Mouse (Mus musculus): ENCODE results near the gene Foxn3.
"Not testable (repeated sequence)": the region's sequence is repeated elsewhere in the genome, so short reads cannot be mapped to it uniquely, and the experiment has no call there.

Foxn3 gene

DNA sequence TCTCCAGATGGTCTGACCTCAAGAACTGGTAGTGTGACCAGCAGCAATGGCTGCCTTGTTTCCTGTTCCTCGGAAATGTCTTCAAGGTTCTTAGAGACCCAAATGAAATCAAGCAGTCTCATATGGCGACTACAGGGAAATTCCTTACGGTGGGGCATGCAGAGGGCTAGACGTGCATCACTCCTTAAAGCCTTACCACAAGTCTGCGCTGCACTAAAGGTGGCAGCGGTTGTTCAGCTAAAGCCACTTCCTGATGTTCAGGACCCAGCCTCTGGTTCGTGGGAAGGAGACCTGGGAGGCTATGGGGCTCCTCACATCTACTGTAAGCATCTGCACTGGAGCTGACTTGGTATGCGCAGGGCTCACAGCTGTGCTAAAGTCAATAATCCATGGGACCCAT is 357.6 kb downstream of the Foxn3 start:
- no peak for DNase-seq

DNA sequence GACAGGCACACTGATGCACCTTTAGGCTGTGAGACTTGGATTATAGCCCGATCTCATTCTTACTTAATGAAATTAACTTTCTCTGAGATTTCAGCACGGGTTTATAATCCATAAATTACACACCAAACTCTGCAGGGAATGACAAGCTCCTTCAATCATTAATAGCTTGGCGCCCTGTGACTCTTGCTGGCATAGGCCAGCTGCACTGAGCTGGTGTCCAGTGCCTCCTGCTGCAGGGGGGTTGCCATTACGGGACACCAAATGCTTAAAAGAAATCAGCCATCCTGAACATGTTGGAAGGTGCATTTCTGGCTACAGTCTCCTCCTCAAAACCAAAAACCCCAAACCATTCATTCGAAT is 364.3 kb downstream of the Foxn3 start:
- DNase-seq: peak; percentile 38

DNA sequence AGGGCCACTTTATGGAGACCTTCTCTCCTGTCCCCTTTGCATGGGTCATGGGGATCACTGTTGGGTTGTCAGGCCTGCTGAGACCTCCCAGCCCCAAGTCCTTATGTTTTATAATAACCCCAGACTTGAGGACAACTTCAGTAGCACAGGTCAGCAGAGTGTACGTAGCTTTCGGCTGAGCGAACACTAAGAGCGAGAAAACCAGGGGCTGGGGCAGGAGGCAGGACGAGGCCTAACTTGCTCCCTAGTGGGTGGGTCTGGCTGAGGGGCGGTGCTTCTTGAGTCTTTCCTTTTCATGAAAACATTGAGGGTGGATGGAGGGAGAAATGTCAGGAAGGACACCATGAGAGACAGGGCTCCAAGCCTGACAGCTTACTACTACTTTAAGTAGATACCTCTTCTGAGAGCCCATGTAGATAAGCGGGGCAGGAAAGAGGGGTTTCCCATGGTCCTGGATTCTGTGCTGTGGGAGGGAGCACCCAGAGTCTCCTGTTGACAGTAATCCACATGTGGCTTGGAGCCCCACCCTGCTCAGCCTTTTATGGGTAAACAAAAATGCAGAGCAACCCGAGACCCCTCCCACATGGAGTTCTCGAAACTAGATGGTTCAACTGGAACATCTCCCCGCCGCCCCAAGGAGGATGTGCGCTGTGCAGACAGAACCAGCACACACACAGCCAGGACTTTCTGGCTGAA is 364.8 kb downstream of the Foxn3 start:
- no peak for DNase-seq

DNA sequence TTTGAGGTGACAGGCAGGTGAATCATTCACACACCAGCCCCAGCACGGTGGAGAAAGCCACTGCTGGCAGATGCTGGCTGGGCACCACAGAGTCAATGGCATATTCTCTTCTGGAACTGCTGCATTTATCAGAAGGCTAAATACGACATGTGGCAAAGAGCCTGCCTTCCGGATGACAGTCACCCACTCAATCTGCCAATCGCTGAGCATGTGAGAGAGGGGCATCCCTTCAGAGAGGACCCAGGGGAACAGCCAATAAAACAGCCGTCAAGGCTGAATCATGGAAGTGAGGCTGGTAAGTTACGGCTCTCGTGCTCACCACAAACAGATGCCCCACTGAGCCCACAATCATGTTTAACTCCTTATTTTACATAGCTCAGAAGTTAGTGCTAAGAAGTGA is 366.4 kb downstream of the Foxn3 start:
- no peak for DNase-seq

DNA sequence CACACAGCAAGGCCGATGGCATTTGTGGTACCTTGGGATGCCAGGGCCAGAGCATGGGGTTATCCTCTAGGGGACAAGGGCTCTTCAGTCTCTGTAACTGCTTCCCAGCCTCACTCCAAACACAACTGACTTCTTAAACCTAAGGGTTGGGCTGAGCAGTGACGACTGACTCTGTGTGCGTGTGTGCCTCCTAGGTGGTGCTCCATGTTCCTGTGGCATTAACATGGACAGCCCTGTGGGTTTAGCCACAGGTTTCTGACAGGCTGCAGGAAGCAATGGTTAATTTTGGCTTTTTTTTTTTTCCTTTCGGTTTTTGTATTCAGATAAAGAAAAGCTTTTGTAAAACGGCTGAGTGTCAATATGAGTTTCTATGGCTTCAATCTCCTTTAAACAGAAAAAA is 367.7 kb downstream of the Foxn3 start:
- DNase-seq: no peak

DNA sequence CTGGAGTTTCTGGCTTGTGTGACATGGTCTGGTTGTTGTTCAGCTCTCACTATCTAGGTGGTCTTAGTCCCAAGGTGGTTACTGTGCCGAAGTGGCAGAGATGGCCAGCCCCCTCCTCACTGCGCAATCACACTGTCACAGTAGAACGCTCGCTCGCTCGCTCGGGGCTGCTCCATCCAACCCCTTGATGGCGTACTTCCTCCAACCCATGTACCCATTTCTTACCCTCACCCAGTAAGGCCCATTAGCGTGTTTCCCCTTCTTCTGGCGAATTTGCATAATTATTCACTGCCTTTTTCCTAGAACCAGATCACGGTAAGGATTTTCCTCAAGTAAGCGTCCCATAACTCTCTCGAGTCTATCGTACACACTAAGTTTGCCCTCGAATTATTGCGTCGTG is 369.3 kb downstream of the Foxn3 start:
- not testable (repeated sequence) for DNase-seq

DNA sequence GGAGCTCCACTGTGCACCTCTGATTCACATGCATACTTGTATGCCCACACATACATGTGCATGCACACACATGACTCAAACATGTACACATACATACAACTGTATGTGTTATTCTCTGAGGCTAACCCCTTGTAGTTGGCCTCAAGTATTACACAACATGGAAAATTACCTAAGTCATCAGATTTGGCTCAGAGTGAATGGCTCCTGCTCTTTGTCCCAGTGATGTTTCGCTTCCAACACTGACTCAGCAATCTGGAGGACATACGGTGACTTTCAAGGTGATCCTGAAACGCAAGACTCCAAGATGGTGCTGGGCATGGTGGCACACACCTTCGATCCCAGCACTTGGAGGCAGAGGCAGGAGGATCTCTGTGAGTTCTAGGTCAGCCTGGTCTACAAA is 375.7 kb downstream of the Foxn3 start:
- DNase-seq: no peak

DNA sequence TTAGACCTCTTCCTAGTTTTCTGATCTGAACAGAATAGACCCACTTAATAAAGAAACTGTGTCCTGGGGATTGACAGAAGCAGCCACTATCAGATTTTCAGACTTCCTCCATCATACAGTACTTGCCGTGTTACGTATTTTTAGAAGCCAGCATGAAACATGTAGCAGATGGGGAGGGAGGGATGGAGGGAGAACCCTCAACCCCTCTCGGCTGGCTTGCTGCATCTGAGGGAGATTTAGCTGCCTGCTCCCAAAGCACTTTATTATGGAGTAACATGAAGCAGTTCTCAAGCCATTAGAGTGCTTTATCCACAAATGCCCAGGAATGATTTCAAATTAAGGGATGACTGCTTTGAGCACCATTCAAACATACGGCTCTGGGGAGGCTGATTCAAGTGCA is 377.1 kb downstream of the Foxn3 start:
- no peak for DNase-seq

DNA sequence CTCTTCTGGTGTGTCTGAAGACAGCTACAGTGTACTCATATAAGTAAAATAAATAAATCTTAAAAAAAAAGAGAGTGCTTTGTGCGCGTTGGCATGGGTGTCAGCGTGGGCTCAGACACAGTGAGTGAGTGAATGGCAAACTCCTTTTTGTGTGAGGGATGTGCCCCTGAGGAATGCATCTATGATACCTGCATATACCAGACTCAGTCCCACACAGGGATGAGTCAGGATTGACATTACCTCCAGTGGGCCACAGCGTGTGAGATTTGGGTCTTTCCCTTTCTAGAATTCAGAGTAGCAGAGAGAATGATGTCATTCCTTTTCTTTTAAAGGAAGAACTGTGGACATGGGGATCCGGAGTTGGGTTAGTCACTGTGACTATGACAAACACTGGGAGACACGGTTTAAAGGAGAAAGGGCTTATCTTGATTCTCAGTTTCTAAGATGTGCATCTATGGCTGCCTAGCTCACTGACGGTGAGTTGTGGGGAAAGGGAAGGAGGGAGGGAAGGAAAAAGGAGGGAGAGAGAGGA is 380.1 kb downstream of the Foxn3 start:
- DNase-seq: no peak

DNA sequence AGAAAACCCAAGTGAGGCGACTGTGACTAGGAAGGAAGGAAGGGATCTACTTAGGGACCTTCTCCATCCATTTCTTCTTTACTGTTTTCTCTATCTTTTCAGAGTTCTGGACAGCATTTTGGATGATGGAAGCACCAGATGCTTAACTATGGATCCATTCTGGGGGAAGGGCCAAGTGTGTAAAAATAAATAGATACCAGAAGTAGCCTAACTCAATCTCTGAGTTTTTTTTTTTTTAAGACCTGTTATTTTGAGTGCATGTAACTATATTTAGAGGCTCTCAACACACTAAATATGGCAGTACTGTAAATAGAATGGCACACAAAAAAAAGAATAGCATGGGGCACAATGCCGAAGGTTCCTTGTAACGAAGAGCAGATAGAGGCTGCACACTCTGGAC is 381.0 kb downstream of the Foxn3 start:
- no peak for DNase-seq

DNA sequence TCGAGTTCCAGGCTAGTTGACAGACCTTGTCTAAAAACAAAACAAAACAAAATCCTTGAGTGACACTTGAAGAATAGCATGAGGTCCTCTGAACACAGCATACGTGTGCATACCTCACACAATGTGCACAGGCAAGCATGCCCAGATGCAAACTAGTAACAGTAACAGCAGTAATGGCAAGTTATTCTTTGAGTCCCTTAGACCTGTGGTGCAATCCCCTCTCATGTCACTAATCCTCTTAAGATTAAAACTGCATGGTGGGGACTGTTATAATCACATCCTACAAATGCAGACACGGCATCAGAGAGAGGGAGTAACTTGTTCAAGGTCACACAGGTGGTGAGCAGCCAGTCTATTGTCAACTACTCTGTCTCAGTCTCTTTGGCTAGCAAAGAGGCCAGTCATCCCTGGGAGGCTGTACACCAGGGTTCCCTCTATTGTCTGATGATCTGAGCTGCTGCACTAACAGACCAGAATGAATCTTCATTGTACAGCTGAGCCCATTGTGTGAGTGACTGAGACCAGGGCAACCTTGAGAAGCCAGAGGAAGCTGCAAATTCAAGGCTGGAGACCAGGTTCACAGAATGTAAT is 383.1 kb downstream of the Foxn3 start:
- no peak for DNase-seq

DNA sequence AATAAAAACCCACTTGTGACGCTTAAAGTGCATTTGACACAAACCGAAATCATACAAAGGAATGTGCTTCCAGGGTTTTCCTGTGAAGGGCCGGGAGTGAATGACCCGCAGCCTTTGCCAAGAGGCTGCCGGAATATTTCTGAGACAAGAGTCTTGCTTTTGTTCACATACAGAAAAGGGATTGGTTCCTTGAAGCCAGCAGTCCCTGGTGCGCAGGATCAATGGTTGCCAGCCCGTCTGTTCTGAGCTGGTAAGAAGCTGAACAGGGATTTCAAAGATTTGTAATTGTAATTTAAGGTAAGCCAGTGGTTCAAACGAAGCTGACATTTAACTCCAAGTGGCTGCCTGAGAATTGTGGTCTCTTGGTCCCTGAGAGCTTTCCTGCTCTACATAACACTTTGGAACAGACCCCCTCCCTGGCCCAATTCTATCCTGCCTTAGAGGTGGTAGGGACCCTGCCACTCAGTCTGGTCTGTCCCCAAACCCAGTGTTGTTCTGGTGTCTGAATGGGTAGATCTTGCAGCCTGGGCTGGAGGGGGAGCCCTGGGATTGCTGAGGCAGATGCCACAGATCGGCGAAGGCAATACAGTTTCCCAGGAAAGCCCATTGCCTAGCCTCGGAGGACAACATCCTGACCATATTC is 388.3 kb downstream of the Foxn3 start:
- no peak for DNase-seq

DNA sequence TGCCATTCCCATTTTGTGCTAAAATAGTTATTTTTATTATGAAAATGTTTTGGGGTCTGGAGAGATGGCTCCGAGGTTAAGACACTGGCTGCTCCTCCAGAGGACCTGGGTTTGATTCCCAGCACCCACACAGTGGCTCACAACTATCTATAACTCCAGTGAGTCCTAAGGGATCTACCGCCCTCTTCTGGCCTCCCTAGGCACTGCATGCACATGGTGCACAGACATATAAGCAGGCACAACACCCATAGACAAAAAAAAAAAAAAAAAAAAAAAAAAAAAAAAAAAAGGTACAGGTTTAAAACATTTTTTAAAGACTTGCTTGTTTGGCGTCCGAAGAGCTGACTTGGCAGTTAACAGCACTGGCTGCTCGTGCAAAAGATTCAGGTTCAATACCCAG is 391.2 kb downstream of the Foxn3 start:
- no peak for DNase-seq

DNA sequence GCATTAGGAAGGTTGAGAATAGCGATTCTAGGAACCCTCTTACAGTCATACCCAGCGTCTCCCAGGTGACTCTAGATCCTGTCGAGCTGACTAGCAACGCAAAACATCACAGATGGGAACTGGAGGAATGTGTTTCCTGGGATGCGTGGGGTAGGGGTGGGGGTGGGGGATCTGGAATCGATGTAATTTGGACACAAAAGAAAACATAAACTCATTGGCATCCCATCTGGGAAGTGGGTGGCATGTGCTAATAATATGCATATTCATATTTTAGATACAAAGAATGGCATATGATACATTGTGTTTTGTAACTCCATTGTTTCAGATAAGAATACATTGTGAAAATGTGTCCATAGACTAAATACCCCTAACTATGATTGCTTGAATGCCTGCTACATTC is 393.5 kb downstream of the Foxn3 start:
- no peak for DNase-seq

DNA sequence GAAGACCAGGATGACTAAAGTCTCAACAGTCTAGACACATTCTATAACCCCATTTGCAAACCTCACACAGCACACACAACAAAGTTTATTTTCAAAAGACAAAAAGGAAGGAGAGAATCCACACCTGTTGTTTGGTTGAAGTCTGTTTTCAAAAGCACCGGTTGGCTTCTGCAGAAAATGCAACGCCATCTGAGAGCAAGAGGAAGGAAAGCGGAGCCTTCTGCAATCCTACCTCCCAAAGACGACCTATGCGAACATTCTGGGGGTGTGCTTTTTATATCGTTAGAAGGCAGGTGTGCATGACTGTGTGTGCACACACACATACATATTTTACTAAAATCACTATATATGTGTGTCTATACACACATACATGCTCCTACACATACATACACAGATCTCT is 397.3 kb downstream of the Foxn3 start:
- DNase-seq: no peak

DNA sequence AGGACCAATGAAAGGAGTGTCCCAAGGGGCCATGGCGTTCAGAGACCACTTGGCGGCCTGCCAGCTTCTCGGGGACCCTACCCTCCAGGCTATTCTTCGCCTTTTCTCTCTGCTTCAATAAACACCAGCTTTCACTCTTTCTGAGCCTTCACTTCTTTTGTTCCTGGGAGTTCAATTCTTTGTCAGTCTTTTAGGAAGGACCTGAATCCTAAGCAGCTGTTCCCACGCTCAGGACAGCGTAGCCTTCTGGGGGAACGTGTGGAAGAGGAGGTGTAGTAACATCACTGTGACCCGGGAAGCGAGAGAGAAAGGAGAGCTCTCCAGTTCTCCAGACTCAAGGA is 400.1 kb downstream of the Foxn3 start:
- no peak for DNase-seq

DNA sequence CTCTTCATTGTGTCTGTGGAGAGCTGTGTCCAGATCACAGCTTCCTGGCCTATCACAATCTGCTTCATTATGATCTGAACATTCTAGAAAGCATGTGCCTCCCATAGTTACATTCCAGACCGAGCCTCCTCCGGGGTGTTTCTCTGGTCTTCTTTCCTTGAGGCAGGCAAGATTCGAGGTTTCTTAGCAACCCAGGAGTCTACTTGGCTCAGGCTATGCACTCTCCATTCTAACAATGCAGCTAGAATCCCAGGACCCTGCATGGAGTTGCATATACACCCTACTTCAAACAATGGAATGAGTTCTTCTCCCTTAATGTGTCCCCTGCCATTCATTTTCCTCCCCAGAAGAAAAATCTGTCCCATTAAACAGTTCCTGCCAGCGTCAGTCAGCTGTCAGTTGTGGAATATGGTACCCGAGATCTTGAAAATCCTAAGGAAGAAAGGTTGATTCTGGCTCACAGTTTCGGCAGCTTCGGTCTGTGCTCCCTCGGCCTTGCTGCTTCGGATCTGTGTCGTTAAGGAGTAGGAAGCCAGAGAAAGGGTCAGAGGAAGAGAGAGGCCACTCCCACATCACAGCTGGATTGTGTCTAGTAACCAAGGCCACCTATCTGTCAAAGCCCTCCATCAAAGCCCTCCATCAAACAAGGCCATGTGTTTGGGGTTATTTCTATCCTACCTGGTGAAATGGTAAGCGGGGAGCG is 400.6 kb downstream of the Foxn3 start:
- no peak for DNase-seq

DNA sequence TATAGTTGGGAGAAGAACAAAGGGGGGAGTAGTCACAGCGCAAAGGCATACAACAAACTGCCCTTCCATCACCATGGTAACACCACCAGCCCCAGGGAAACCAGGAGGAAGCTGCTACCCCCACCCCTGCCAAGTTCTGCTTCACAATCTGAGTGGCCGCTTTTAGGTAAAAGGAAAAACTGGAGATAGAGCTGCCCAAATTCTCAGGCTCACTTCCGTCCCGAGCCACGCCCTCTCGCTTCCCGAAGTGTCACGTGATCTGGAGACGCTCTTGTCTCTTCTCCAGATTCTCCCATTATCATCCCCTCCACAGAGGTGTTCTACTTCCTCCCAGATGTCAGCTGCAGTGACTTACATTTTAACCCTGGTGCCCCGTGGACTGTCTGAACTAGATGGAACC is 401.2 kb downstream of the Foxn3 start:
- DNase-seq: no peak

DNA sequence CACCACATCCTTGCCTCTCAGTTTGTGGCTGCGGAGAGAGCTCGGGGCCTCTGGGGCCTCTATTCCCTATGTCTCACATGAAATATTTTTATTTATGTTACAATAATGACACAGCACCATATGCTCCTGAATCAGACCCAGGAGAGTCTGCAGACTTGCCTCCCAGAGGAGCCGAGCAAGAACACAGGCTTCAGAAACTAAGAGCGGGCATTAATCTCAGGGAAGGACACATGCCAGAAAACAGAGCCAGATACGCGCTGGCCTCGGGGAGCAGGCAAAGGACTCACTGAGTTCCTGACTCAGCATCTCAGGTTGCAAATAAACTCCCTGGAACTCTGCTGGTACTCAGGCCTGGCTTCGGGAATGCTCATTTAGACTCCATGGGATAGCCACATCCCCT is 403.3 kb downstream of the Foxn3 start:
- DNase-seq: no peak

DNA sequence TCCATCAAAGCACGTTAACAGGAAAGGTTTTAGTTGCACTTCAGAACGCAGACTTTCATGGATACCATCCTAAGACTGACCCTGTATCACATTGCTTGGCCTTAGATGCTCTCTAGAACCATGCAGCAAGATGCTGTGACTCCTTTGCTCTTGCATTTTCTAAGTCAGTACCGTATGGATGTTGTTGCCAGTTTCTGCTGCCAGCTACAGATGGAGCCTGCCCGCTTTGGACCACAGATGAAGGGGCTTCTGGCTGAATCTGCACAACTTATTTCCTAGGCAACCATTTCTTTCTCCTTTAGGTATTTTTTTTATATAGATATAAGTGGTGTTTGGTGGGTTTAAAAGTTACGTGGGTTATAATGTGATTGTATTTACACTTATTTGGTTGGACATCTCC is 407.5 kb downstream of the Foxn3 start:
- DNase-seq: no peak

DNA sequence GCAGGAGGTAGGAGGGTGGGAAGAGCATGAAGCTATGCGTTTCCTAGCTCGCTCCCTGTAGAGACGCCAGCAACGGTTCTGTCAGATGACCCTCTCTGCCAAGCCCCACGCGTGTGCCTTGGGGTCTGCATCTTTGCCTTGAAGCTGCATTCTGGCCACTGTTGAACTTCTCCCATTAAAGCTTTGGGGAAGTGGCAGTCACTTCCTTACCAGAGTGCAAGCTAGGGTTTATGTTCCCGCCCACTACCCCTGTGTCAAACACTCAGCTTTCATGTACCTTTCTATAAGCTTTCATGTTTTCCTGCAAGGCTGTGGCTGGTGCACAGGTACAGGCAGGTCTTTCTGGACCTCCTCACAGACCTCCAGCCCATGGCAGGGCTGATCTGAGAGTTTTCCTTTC is 409.2 kb downstream of the Foxn3 start:
- DNase-seq: no peak

DNA sequence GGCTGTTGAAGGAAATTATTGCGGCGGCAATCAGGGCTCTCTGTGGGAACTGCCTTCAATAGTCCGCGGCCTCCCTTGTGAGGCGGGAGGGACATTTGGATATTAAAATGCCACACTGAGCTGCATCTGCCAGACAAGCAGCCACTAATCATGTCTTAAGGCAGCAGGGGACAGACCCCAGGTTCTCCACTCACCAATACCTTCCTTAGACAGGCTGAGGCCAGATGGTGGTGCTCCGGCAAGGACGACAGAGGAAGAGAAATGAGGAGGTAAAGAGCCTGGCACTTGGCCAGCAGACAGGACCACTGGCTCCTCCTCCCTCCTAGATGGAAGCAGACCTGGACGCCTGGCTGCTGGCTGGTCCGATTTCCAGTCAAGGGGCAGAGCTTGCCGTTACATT is 409.7 kb downstream of the Foxn3 start:
- no peak for DNase-seq

DNA sequence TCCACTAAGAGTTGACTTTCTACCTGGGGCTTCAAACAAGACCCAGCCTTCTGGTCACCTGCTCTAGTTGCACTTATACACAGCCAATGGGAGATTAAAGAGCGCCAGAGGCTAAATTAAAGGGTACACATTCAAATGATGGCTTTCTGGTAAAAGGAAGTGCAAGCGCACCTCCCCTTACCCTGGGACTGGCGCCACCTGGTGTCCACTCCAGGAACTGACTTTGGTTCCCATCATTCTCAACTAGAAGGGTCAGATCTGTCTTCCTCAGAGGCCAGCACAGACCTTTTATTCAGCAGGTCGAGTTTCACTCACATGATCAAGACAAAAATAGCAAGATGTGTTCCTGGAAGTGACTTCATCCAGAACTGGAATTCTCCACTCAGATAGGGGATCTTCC is 413.3 kb downstream of the Foxn3 start:
- peak; percentile 69 for DNase-seq

DNA sequence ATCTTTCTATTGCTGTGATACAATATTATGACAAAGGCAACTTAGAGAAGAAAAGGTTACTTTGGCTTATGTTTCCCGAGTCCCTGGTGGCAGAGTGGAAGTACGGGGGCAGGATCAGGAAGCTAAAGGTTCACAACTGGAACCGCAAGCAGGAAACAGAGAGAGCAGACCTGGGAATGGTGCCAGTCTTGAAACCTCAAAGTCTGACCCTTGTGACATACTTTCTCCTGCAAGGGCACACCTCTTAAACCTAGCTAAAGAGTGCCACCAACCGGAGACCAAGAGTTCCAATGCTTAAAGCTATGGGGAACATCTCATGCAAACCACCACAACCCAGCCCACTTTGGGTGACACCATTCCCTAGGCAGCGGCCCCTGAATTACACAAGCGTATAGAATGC is 414.2 kb downstream of the Foxn3 start:
- no peak for DNase-seq

Data from kidney, adult 18-20 months (tissue).